12 mouse cellular contexts compared by ENCODE assay signal in the genomic region with DNA sequence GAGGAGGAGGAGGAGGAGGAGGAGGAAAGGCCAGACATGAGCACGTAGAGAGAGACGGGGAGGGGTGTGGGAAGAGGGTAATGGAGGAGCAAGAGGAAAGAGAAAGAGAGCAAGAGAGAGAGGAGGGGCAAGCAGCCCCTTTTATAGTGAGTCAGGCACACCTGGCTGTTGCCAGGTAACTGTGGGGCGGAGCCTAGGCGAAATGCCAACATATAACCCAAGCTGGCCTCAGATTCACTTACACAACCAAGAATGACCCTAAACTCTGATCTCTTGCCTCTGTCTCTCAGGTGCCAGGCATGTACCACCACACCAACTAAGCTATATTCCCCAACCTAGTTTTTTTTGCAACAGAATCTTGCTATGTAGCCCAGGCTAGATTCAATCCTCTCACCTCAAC. TPM values are rescaled to one million over a fixed set of nuclear protein-coding genes. Genes with fewer than 3 reads are reported as not detected.
A peak's percentile ranks its signal among the peaks of the same experiment; 100 is the strongest.
DNase-seq lines count a peak whose midpoint lies in the region; ATAC-seq and TF ChIP-seq lines count a peak whose summit lies in the region.
"Had no signal": no experiment of that assay in that cellular context is flagged by ENCODE, and none has a peak within 500 bp of the region (broad histone marks: within the 10 kb centered on the region; RNA-seq: fewer than 3 reads in every experiment).

No protein-coding gene starts in this region.

- H3K36me3 ChIP-seq in kidney, adult 2 months (ENCODE audit: control insufficient read depth, insufficient read depth, low read length): no peaks in the 10 kb centered on the region
- peaks cover 12% of the 10 kb centered on the region for H3K36me3 ChIP-seq in intestine, embryonic 15.5 days
- H3K36me3 ChIP-seq in stomach, embryonic 15.5 days: peaks cover 13% of the 10 kb centered on the region

- peak overlapping the region; percentile 28; the same call in 1 of the 2 replicates for H3K9ac ChIP-seq in intestine, embryonic 15.5 days
- H3K9ac ChIP-seq in stomach, embryonic 15.5 days: no peak overlapping the region

- WGBS in kidney, adult 2 months: 72% methylated on average over 4 of the region's 4 CpGs
- 35% methylated on average over 4 of the region's 4 CpGs for WGBS in intestine, embryonic 15.5 days
- WGBS in stomach, embryonic 15.5 days: 45% methylated on average over 3 of the region's 4 CpGs

- no peaks in the 10 kb centered on the region for H3K9me3 ChIP-seq in intestine, embryonic 15.5 days
- H3K9me3 ChIP-seq in stomach, embryonic 15.5 days: no peaks in the 10 kb centered on the region

- no peak overlapping the region for H3K4me2 ChIP-seq in intestine, embryonic 15.5 days (replicated peaks)
- H3K4me2 ChIP-seq in stomach, embryonic 15.5 days: peak overlapping the region; percentile 7; the same call in 1 of the 2 replicates

- no peak for TF ChIP-seq CTCF in kidney, adult 2 months (conservative IDR thresholded peaks at IDR 0.05; ENCODE audit: insufficient read depth, insufficient read length, low read depth, low read length)

- H3K27ac ChIP-seq in kidney, adult 2 months (ENCODE audit: insufficient read depth, low read depth, low read length): no peak overlapping the region
- peak overlapping the region; percentile 79 for H3K27ac ChIP-seq in intestine, embryonic 15.5 days
- peak overlapping the region; percentile 85 for H3K27ac ChIP-seq in stomach, embryonic 15.5 days
- H3K27ac ChIP-seq: layer of hippocampus, adult 2 months had no signal

- TF ChIP-seq POLR2A in kidney, adult 2 months (IDR thresholded peaks at IDR 0.05; ENCODE audit: low read depth, low read length): no peak

- intact Hi-C loops in heart, postnatal 10 days (cut with DNase I): no loop called here

- no peak for ATAC-seq in intestine, embryonic 15.5 days
- ATAC-seq in stomach, embryonic 15.5 days (ENCODE audit: insufficient read depth, low FRiP score, low read depth): no peak

- H3K4me3 ChIP-seq in kidney, adult 2 months (ENCODE audit: insufficient read depth, low read depth, low read length): no peak overlapping the region
- H3K4me3 ChIP-seq in intestine, embryonic 15.5 days (replicated peaks): no peak overlapping the region
- H3K4me3 ChIP-seq in stomach, embryonic 15.5 days (replicated peaks): no peak overlapping the region
- H3K4me3 ChIP-seq: layer of hippocampus, adult 2 months had no signal

- DNase-seq in kidney, adult 2 months: peak; percentile 22
- no peak for DNase-seq in kidney, postnatal 14 days
- peak; percentile 50 for DNase-seq in testis, postnatal 10 days (ENCODE audit: low spot score)
- DNase-seq in testis, postnatal 14 days (ENCODE audit: low spot score): no peak
- DNase-seq in heart, postnatal 10 days: no peak
- DNase-seq in gastrocnemius, postnatal 25 days: no peak
- DNase-seq: adrenal gland, postnatal 25 days; cerebellum, postnatal 36 days had no signal

- H3K4me1 ChIP-seq in kidney, adult 2 months (ENCODE audit: control insufficient read depth, insufficient read depth, low read length): peaks cover 2% of the 10 kb centered on the region; the same call in 1 of the 2 replicates
- H3K4me1 ChIP-seq in intestine, embryonic 15.5 days (replicated peaks): peaks cover 20% of the 10 kb centered on the region
- peaks cover 27% of the 10 kb centered on the region for H3K4me1 ChIP-seq in stomach, embryonic 15.5 days

- no peaks in the 10 kb centered on the region for H3K27me3 ChIP-seq in kidney, adult 2 months (replicated peaks; ENCODE audit: control insufficient read depth, insufficient read depth, low read length)
- H3K27me3 ChIP-seq in intestine, embryonic 15.5 days (replicated peaks): no peaks in the 10 kb centered on the region
- no peaks in the 10 kb centered on the region for H3K27me3 ChIP-seq in stomach, embryonic 15.5 days (replicated peaks)

RNA-seq across cellular contexts. Expression of a gene that starts 3.9 kb away (rescaled TPM):
- polyA plus RNA-seq in kidney, adult 2 months (2012; rRNA removed): 46.3 and 56.0 TPM in 2 replicates
- polyA plus RNA-seq in intestine, embryonic 15.5 days (2015; fragmentation: Nextera tagmentation; extraction: Ambion mirVana): 29.8 and 35.7 TPM in 2 replicates
- polyA plus RNA-seq in stomach, embryonic 15.5 days (2015; fragmentation: Nextera tagmentation; extraction: Ambion mirVana): 42.7 and 45.9 TPM in 2 replicates
- total RNA-seq in heart, postnatal 10 days (2021): 10 to 100 TPM; 20.0 to 24.7 TPM
- 10 to 100 TPM; 16.4 to 18.2 TPM for total RNA-seq in gastrocnemius, postnatal 25 days (2021)

RNA-seq across cellular contexts. Expression of a gene that starts 21.8 kb away (rescaled TPM):
- 655 and 703 TPM in 2 replicates for polyA plus RNA-seq in kidney, adult 2 months (2012; rRNA removed)
- polyA plus RNA-seq in intestine, embryonic 15.5 days (2015; fragmentation: Nextera tagmentation; extraction: Ambion mirVana): 539 and 577 TPM in 2 replicates
- 419 and 423 TPM in 2 replicates for polyA plus RNA-seq in stomach, embryonic 15.5 days (2015; fragmentation: Nextera tagmentation; extraction: Ambion mirVana)
- 100 to 1,000 TPM; 725 to 746 TPM for total RNA-seq in heart, postnatal 10 days (2021)
- total RNA-seq in gastrocnemius, postnatal 25 days (2021): 100 to 1,000 TPM; 613 to 621 TPM

RNA-seq across cellular contexts. Expression of a gene that starts 27.4 kb away (rescaled TPM):
- polyA plus RNA-seq in kidney, adult 2 months (2012; rRNA removed): 14.9 and 18.0 TPM in 2 replicates
- polyA plus RNA-seq in intestine, embryonic 15.5 days (2015; fragmentation: Nextera tagmentation; extraction: Ambion mirVana): 329 and 347 TPM in 2 replicates
- polyA plus RNA-seq in stomach, embryonic 15.5 days (2015; fragmentation: Nextera tagmentation; extraction: Ambion mirVana): 418 and 436 TPM in 2 replicates
- total RNA-seq in heart, postnatal 10 days (2021): 10 to 100 TPM; 47.6 to 53.7 TPM
- total RNA-seq in gastrocnemius, postnatal 25 days (2021): 10 to 100 TPM; 11.9 to 13.3 TPM
- total RNA-seq: megakaryocyte progenitor cell, adult 5-6 weeks had no signal

Comparison
In these comparisons a context has a peak if more than half of its experiments do, and no peak if none do; other contexts are left out.
1. DNase-seq: peak in kidney, adult 2 months (single experiment) and testis, postnatal 10 days (single experiment); none in kidney, postnatal 14 days (single experiment), testis, postnatal 14 days (single experiment), heart, postnatal 10 days (0 of 2) and gastrocnemius, postnatal 25 days (single experiment).
2. RNA of a gene that starts 27.4 kb away (polyA plus RNA-seq): 418 to 436 TPM in stomach, embryonic 15.5 days and 329 to 347 TPM in intestine, embryonic 15.5 days; 14.9 to 18.0 TPM in kidney, adult 2 months; every median in the first group is over 10 times any median in the second.